Mouse (Mus musculus): Measurements from ENCODE around the gene Upk3bl. TPM values are rescaled to one million over a fixed set of nuclear protein-coding genes. Genes with fewer than 3 reads are reported as not detected.
"Not testable (repeated sequence)": the region's sequence is repeated elsewhere in the genome, so short reads cannot be mapped to it uniquely, and the experiment has no call there.

Gene Upk3bl
- polyA plus RNA-seq, 1 experiment: not detected

- peaks cover 38% of the 10 kb centered on the region for H3K27me3 ChIP-seq (replicated peaks)
- H3K36me3 ChIP-seq (replicated peaks; ENCODE audit: low read length): no peaks in the 10 kb centered on the region
- no peak overlapping the region for H3K4me3 ChIP-seq (replicated peaks)
- peaks cover 4% of the 10 kb centered on the region; the same call in 1 of the 2 replicates for H3K9me3 ChIP-seq
- no peak for TF ChIP-seq GATA1 (IDR thresholded peaks at IDR 0.05; ENCODE audit: borderline replicate concordance, low read length)
- TF ChIP-seq FLI1 (IDR thresholded peaks at IDR 0.05; ENCODE audit: low read length): no peak
- peaks cover 23% of the 10 kb centered on the region for H3K4me1 ChIP-seq
Measured at GRCm38 (mm10) chr5:136044865-136045264, 9.4 kb upstream of the Upk3bl start.

- Histone ChIP-seq H3K27me3 (replicated peaks) (peaks cover 42% of the 10 kb centered on the region), H3K4me1 (peaks cover 18% of the 10 kb centered on the region), H3K9me3 (peaks cover 4% of the 10 kb centered on the region; the same call in 1 of the 2 replicates), H3K36me3 (replicated peaks; ENCODE audit: low read length) (no peaks in the 10 kb centered on the region), H3K4me3 (replicated peaks) (no peak overlapping the region)
- no peak for TF ChIP-seq GATA1 (IDR thresholded peaks at IDR 0.05; ENCODE audit: borderline replicate concordance, low read length)
- no peak for TF ChIP-seq FLI1 (IDR thresholded peaks at IDR 0.05; ENCODE audit: low read length)
Measured at GRCm38 (mm10) chr5:136045408-136045807, 8.9 kb upstream of the Upk3bl start.

DNA sequence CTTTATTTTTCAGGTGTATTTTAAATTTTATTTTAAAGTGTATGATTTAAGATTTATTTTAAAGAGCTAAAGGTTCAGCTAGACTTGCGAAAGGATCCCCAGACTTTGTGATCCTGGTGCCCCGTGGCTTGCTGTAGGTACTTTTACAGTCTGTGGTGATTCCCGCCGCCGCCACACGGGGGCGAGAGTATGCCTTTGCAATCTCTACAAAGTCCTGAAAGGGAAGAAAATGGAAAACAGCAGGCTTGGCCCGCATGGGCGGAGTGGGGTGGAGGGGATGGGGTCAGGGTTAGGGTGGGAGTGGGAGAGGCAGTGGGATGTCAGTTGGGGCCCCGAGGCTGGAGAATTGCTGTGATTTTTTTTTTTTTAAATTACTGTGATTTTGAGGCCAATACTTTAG is 8.3 kb upstream of the Upk3bl start:
- Histone ChIP-seq H3K27me3 (replicated peaks) (peaks cover 42% of the 10 kb centered on the region), H3K4me3 (replicated peaks) (no peak overlapping the region), H3K4me1 (peaks cover 12% of the 10 kb centered on the region), H3K36me3 (replicated peaks; ENCODE audit: low read length) (no peaks in the 10 kb centered on the region), H3K9me3 (peaks cover 4% of the 10 kb centered on the region; the same call in 1 of the 2 replicates)
- TF ChIP-seq GATA1 (IDR thresholded peaks at IDR 0.05; ENCODE audit: borderline replicate concordance, low read length) (no peak), FLI1 (IDR thresholded peaks at IDR 0.05; ENCODE audit: low read length) (no peak)

- Histone ChIP-seq H3K4me1 (peaks cover 16% of the 10 kb centered on the region), H3K27me3 (replicated peaks) (peaks cover 41% of the 10 kb centered on the region)
- H3K36me3 ChIP-seq (replicated peaks; ENCODE audit: low read length); H3K9me3 ChIP-seq; H3K4me3 ChIP-seq (replicated peaks): not testable (repeated sequence)
Measured at GRCm38 (mm10) chr5:136048541-136048940, 5.8 kb upstream of the Upk3bl start.

- Histone ChIP-seq H3K4me1 (peaks cover 16% of the 10 kb centered on the region), H3K9me3 (peaks cover 4% of the 10 kb centered on the region; the same call in 1 of the 2 replicates), H3K36me3 (replicated peaks; ENCODE audit: low read length) (no peaks in the 10 kb centered on the region), H3K4me3 (replicated peaks) (no peak overlapping the region), H3K27me3 (replicated peaks) (peaks cover 35% of the 10 kb centered on the region)
- TF ChIP-seq FLI1 (IDR thresholded peaks at IDR 0.05; ENCODE audit: low read length) (no peak), GATA1 (IDR thresholded peaks at IDR 0.05; ENCODE audit: borderline replicate concordance, low read length) (no peak)
Measured at GRCm38 (mm10) chr5:136049926-136050325, 4.4 kb upstream of the Upk3bl start.

GRCm38 (mm10) chr5:136051231-136052085 is 2.8 kb upstream of the Upk3bl start:
- H3K4me1 ChIP-seq: peaks cover 8% of the 10 kb centered on the region; the same call in 1 of the 2 replicates
- peaks cover 4% of the 10 kb centered on the region; the same call in 1 of the 2 replicates for H3K9me3 ChIP-seq
- no peak overlapping the region for H3K4me3 ChIP-seq (replicated peaks)
- H3K36me3 ChIP-seq (replicated peaks; ENCODE audit: low read length): no peaks in the 10 kb centered on the region
- peaks cover 38% of the 10 kb centered on the region for H3K27me3 ChIP-seq (replicated peaks)
- TF ChIP-seq GATA1 (IDR thresholded peaks at IDR 0.05; ENCODE audit: borderline replicate concordance, low read length) (no peak), FLI1 (IDR thresholded peaks at IDR 0.05; ENCODE audit: low read length) (no peak)

GRCm38 (mm10) chr5:136052861-136053655 is 1.2 kb upstream of the Upk3bl start:
- H3K36me3 ChIP-seq (replicated peaks; ENCODE audit: low read length): no peaks in the 10 kb centered on the region
- peaks cover 4% of the 10 kb centered on the region; the same call in 1 of the 2 replicates for H3K9me3 ChIP-seq
- no peak overlapping the region for H3K4me3 ChIP-seq (replicated peaks)
- H3K27me3 ChIP-seq (replicated peaks): peaks cover 46% of the 10 kb centered on the region
- H3K4me1 ChIP-seq: peaks cover 8% of the 10 kb centered on the region; the same call in 1 of the 2 replicates
- TF ChIP-seq GATA1 (IDR thresholded peaks at IDR 0.05; ENCODE audit: borderline replicate concordance, low read length): no peak
- no peak for TF ChIP-seq FLI1 (IDR thresholded peaks at IDR 0.05; ENCODE audit: low read length)

GRCm38 (mm10) chr5:136056062-136056461 is 1.8 kb downstream of the Upk3bl start:
- H3K27me3 ChIP-seq (replicated peaks): peaks cover 61% of the 10 kb centered on the region
- H3K4me1 ChIP-seq: peaks cover 12% of the 10 kb centered on the region; the same call in 1 of the 2 replicates
- H3K4me3 ChIP-seq (replicated peaks): no peak overlapping the region
- no peak for TF ChIP-seq FLI1 (IDR thresholded peaks at IDR 0.05; ENCODE audit: low read length)
- no peak for TF ChIP-seq GATA1 (IDR thresholded peaks at IDR 0.05; ENCODE audit: borderline replicate concordance, low read length)
- no peaks in the 10 kb centered on the region for H3K36me3 ChIP-seq (replicated peaks; ENCODE audit: low read length)
- H3K9me3 ChIP-seq: no peaks in the 10 kb centered on the region

GRCm38 (mm10) chr5:136057085-136057484 is 2.8 kb downstream of the Upk3bl start:
- TF ChIP-seq GATA1 (IDR thresholded peaks at IDR 0.05; ENCODE audit: borderline replicate concordance, low read length) (no peak), FLI1 (IDR thresholded peaks at IDR 0.05; ENCODE audit: low read length) (no peak)
- Histone ChIP-seq H3K4me1 (peaks cover 9% of the 10 kb centered on the region; the same call in 1 of the 2 replicates), H3K27me3 (replicated peaks) (peaks cover 55% of the 10 kb centered on the region)

More at GRCm38 (mm10) chr5:136057085-136057484, 2.8 kb downstream of the Upk3bl start:
- Histone ChIP-seq H3K36me3 (replicated peaks; ENCODE audit: low read length) (no peaks in the 10 kb centered on the region), H3K9me3 (no peaks in the 10 kb centered on the region), H3K4me3 (replicated peaks) (no peak overlapping the region)

Data from megakaryocyte, embryonic 14.5 days (primary cell).